Mouse (Mus musculus): Measurements from ENCODE around the gene Pald1. TPM values are rescaled to one million over a fixed set of nuclear protein-coding genes. Genes with fewer than 3 reads are reported as not detected.

The Pald1 gene
- polyA plus RNA-seq, 1 experiment from 2014 or later: 16.9 TPM

- H3K4me3 ChIP-seq (replicated peaks): no peak overlapping the region
- H3K27me3 ChIP-seq (replicated peaks): no peaks in the 10 kb centered on the region
- no peaks in the 10 kb centered on the region for H3K4me1 ChIP-seq
- H3K9me3 ChIP-seq: no peaks in the 10 kb centered on the region
- no peak overlapping the region for H3K4me2 ChIP-seq
- 92% methylated on average over 6 of the region's 6 CpGs for WGBS
- no peak overlapping the region for H3K27ac ChIP-seq
- H3K9ac ChIP-seq: no peak overlapping the region
- H3K36me3 ChIP-seq: no peaks in the 10 kb centered on the region
- no peak for ATAC-seq (ENCODE audit: insufficient read depth, low FRiP score, low read depth)
Observed at GRCm38 (mm10) chr10:61364431-61364830, 18.9 kb downstream of the Pald1 start.

- ATAC-seq (ENCODE audit: insufficient read depth, low FRiP score, low read depth): no peak
- 74% methylated on average over 8 of the region's 8 CpGs for WGBS
- peak overlapping the region; percentile 57 for H3K27ac ChIP-seq
Observed at GRCm38 (mm10) chr10:61362992-61363391, 20.3 kb downstream of the Pald1 start.

GRCm38 (mm10) chr10:61362483-61362882 lies 20.8 kb downstream of the Pald1 start:
- Histone ChIP-seq H3K4me2 (no peak overlapping the region), H3K9ac (no peak overlapping the region), H3K9me3 (no peaks in the 10 kb centered on the region), H3K4me1 (0 out of 2 replicates have a peak, but pooled peaks cover 5% of the 10 kb centered on the region), H3K4me3 (replicated peaks) (no peak overlapping the region), H3K27ac (peak overlapping the region; percentile 57), H3K36me3 (no peaks in the 10 kb centered on the region), H3K27me3 (replicated peaks) (no peaks in the 10 kb centered on the region)
- no peak for ATAC-seq (ENCODE audit: insufficient read depth, low FRiP score, low read depth)
- 58% methylated on average over 9 of the region's 9 CpGs for WGBS

More at GRCm38 (mm10) chr10:61362992-61363391, 20.3 kb downstream of the Pald1 start:
- Histone ChIP-seq H3K4me3 (replicated peaks) (no peak overlapping the region), H3K4me1 (0 out of 2 replicates have a peak, but pooled peaks cover 5% of the 10 kb centered on the region), H3K4me2 (no peak overlapping the region), H3K9me3 (no peaks in the 10 kb centered on the region), H3K27me3 (replicated peaks) (no peaks in the 10 kb centered on the region), H3K9ac (no peak overlapping the region), H3K36me3 (no peaks in the 10 kb centered on the region)

GRCm38 (mm10) chr10:61360667-61361066 lies 22.7 kb downstream of the Pald1 start:
- no peak overlapping the region for H3K9ac ChIP-seq
- no peak overlapping the region for H3K4me3 ChIP-seq (replicated peaks)
- H3K4me1 ChIP-seq: 0 out of 2 replicates have a peak, but pooled peaks cover 8% of the 10 kb centered on the region
- no peak for ATAC-seq (ENCODE audit: insufficient read depth, low FRiP score, low read depth)
- no peak overlapping the region for H3K4me2 ChIP-seq
- no peaks in the 10 kb centered on the region for H3K36me3 ChIP-seq
- no peaks in the 10 kb centered on the region for H3K27me3 ChIP-seq (replicated peaks)
- no peaks in the 10 kb centered on the region for H3K9me3 ChIP-seq
- WGBS: 92% methylated on average over 8 of the region's 8 CpGs
- no peak overlapping the region for H3K27ac ChIP-seq

- no peak overlapping the region for H3K27ac ChIP-seq
- no peak overlapping the region for H3K9ac ChIP-seq
- no peak overlapping the region for H3K4me3 ChIP-seq (replicated peaks)
- no peak overlapping the region for H3K4me2 ChIP-seq
- H3K4me1 ChIP-seq: 0 out of 2 replicates have a peak, but pooled peaks cover 8% of the 10 kb centered on the region
- ATAC-seq (ENCODE audit: insufficient read depth, low FRiP score, low read depth): no peak
- 92% methylated on average over 8 of the region's 8 CpGs for WGBS
- H3K27me3 ChIP-seq (replicated peaks): no peaks in the 10 kb centered on the region
- H3K36me3 ChIP-seq: no peaks in the 10 kb centered on the region
- H3K9me3 ChIP-seq: no peaks in the 10 kb centered on the region
Observed at GRCm38 (mm10) chr10:61359411-61359810, 23.9 kb downstream of the Pald1 start.

- WGBS: 39% methylated on average over 8 of the region's 8 CpGs
- no peaks in the 10 kb centered on the region for H3K36me3 ChIP-seq
- H3K9ac ChIP-seq: no peak overlapping the region
- H3K9me3 ChIP-seq: no peaks in the 10 kb centered on the region
- no peak overlapping the region for H3K27ac ChIP-seq
- no peak overlapping the region for H3K4me3 ChIP-seq (replicated peaks)
- H3K4me1 ChIP-seq: 0 out of 2 replicates have a peak, but pooled peaks cover 8% of the 10 kb centered on the region
- ATAC-seq (ENCODE audit: insufficient read depth, low FRiP score, low read depth): no peak; the same call in 1 of the 2 replicates
- no peak overlapping the region for H3K4me2 ChIP-seq
- no peaks in the 10 kb centered on the region for H3K27me3 ChIP-seq (replicated peaks)
Observed at GRCm38 (mm10) chr10:61357658-61358057, 25.7 kb downstream of the Pald1 start.

DNA sequence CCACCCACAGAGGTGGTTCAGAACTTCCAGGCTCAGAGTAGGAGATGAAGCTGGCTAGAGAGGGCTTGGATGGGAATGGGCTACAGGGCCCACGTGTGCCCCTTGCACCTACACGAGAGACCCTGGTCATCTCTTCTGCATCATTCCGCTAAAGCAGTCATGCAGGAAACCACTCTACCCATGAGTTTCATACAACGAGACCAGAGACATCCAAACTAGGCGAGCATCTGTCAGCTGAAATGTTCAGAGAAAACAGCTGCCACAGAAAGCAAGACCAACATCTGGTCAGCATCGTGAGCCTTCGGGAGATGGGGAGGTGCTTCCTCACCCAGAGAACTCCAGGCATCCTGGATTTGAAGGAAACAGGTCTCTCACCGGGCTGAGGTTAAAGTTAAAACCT lies 26.8 kb downstream of the Pald1 start:
- no peak for ATAC-seq (ENCODE audit: insufficient read depth, low FRiP score, low read depth)
- Histone ChIP-seq H3K9me3 (no peaks in the 10 kb centered on the region), H3K4me1 (0 out of 2 replicates have a peak, but pooled peaks cover 8% of the 10 kb centered on the region), H3K9ac (no peak overlapping the region), H3K27me3 (replicated peaks) (no peaks in the 10 kb centered on the region), H3K4me2 (no peak overlapping the region), H3K36me3 (no peaks in the 10 kb centered on the region), H3K27ac (no peak overlapping the region), H3K4me3 (replicated peaks) (no peak overlapping the region)
- WGBS: 76% methylated on average over 8 of the region's 8 CpGs

- WGBS: 92% methylated on average over 5 of the region's 5 CpGs
- no peak overlapping the region for H3K4me3 ChIP-seq (replicated peaks)
- no peak overlapping the region for H3K4me2 ChIP-seq
- no peaks in the 10 kb centered on the region for H3K36me3 ChIP-seq
- 0 out of 2 replicates have a peak, but pooled peaks cover 8% of the 10 kb centered on the region for H3K4me1 ChIP-seq
- no peak overlapping the region for H3K9ac ChIP-seq
- H3K27ac ChIP-seq: no peak overlapping the region
- ATAC-seq (ENCODE audit: insufficient read depth, low FRiP score, low read depth): no peak
- no peaks in the 10 kb centered on the region for H3K27me3 ChIP-seq (replicated peaks)
- no peaks in the 10 kb centered on the region for H3K9me3 ChIP-seq
Observed at GRCm38 (mm10) chr10:61356095-61356494, 27.2 kb downstream of the Pald1 start.

- H3K4me1 ChIP-seq: 0 out of 2 replicates have a peak, but pooled peaks cover 8% of the 10 kb centered on the region
- ATAC-seq (ENCODE audit: insufficient read depth, low FRiP score, low read depth): no peak
- 93% methylated on average over 13 of the region's 13 CpGs for WGBS
- no peak overlapping the region for H3K4me3 ChIP-seq (replicated peaks)
- H3K36me3 ChIP-seq: peaks cover 3% of the 10 kb centered on the region; the same call in 1 of the 2 replicates
- no peaks in the 10 kb centered on the region for H3K27me3 ChIP-seq (replicated peaks)
- no peak overlapping the region for H3K27ac ChIP-seq
- no peak overlapping the region for H3K4me2 ChIP-seq
- no peaks in the 10 kb centered on the region for H3K9me3 ChIP-seq
- no peak overlapping the region for H3K9ac ChIP-seq
Observed at GRCm38 (mm10) chr10:61355611-61356010, 27.7 kb downstream of the Pald1 start.

- no peak for ATAC-seq (ENCODE audit: insufficient read depth, low FRiP score, low read depth)
- H3K9me3 ChIP-seq: no peaks in the 10 kb centered on the region
- no peaks in the 10 kb centered on the region for H3K27me3 ChIP-seq (replicated peaks)
- H3K9ac ChIP-seq: no peak overlapping the region
- no peak overlapping the region for H3K27ac ChIP-seq
- H3K4me3 ChIP-seq (replicated peaks): no peak overlapping the region
- H3K4me1 ChIP-seq: peaks cover 7% of the 10 kb centered on the region
- H3K4me2 ChIP-seq: no peak overlapping the region
- peaks cover 24% of the 10 kb centered on the region for H3K36me3 ChIP-seq
- 76% methylated on average over 4 of the region's 4 CpGs for WGBS
Observed at GRCm38 (mm10) chr10:61351216-61351615, 32.1 kb downstream of the Pald1 start.

GRCm38 (mm10) chr10:61346374-61346773 lies 37.0 kb downstream of the Pald1 start:
- H3K36me3 ChIP-seq: peaks cover 24% of the 10 kb centered on the region
- no peak overlapping the region for H3K4me3 ChIP-seq (replicated peaks)
- WGBS: 12% methylated on average over 10 of the region's 10 CpGs
- no peaks in the 10 kb centered on the region for H3K27me3 ChIP-seq (replicated peaks)
- no peak overlapping the region for H3K4me2 ChIP-seq
- no peak overlapping the region for H3K9ac ChIP-seq
- ATAC-seq (ENCODE audit: insufficient read depth, low FRiP score, low read depth): no peak
- no peak overlapping the region for H3K27ac ChIP-seq
- no peaks in the 10 kb centered on the region for H3K9me3 ChIP-seq
- H3K4me1 ChIP-seq: peaks cover 12% of the 10 kb centered on the region

DNA sequence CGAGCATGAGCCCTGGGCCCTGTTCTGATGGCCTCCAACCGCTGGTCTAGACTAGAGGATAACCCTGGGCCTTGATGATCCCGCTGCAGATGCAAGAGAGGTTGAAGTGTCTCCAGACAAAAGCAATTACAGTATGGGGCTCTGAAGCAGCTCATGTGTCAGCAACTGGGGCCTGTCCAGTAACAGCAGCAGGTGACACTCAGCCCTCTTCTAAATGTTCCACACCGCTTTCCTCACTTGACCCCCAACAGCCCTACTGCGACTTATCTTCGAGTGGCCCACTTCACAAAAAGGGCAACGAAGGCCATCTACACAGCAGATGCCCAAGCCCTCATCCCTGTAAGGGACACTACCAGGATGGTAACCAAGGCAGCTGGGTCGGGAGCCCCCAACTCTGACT lies 38.2 kb downstream of the Pald1 start:
- 77% methylated on average over 8 of the region's 8 CpGs for WGBS
- Histone ChIP-seq H3K27ac (no peak overlapping the region), H3K27me3 (replicated peaks) (no peaks in the 10 kb centered on the region), H3K4me2 (no peak overlapping the region), H3K9me3 (no peaks in the 10 kb centered on the region), H3K4me1 (peaks cover 12% of the 10 kb centered on the region), H3K4me3 (replicated peaks) (no peak overlapping the region), H3K36me3 (peaks cover 19% of the 10 kb centered on the region), H3K9ac (no peak overlapping the region)
- ATAC-seq (ENCODE audit: insufficient read depth, low FRiP score, low read depth): no peak

- WGBS: 61% methylated on average over 8 of the region's 8 CpGs
- H3K27ac ChIP-seq: no peak overlapping the region
- H3K9me3 ChIP-seq: no peaks in the 10 kb centered on the region
- H3K36me3 ChIP-seq: peaks cover 8% of the 10 kb centered on the region
- no peak overlapping the region for H3K9ac ChIP-seq
- peaks cover 12% of the 10 kb centered on the region for H3K4me1 ChIP-seq
- no peaks in the 10 kb centered on the region for H3K27me3 ChIP-seq (replicated peaks)
- no peak overlapping the region for H3K4me2 ChIP-seq
- no peak overlapping the region for H3K4me3 ChIP-seq (replicated peaks)
- 0 out of 2 replicates have a peak, but pooled peaks have one; percentile 20 for ATAC-seq (ENCODE audit: insufficient read depth, low FRiP score, low read depth)
Observed at GRCm38 (mm10) chr10:61343950-61344349, 39.4 kb downstream of the Pald1 start.
